Mouse (Mus musculus) heart, adult 2 months (tissue): ENCODE measurements around the gene Mgea5.

Experiments used
- CTCF ChIP-seq: fragments of 200-600 bp; IDR thresholded peaks from 2 replicates; pipeline ENCODE4 v1.8.1; 2022; ENCODE audit warnings: antibody characterized with exemption, mild to moderate bottlenecking, moderate library complexity
- EP300 ChIP-seq: fragments of 200-500 bp; IDR thresholded peaks from 2 replicates; pipeline ENCODE4 v1.6.1; 2011; ENCODE audit warnings: low read depth, low read length, control low read depth; ENCODE audit not compliant: insufficient read depth
- POLR2A ChIP-seq: fragments of 200-500 bp; IDR thresholded peaks from 2 replicates; pipeline ENCODE4 v1.6.1; 2011; ENCODE audit warnings: mild to moderate bottlenecking, low read depth, low read length, control low read depth; ENCODE audit not compliant: insufficient read depth

GRCm38 (mm10) chr19:45830679-45831078 is 47.0 kb upstream of the Mgea5 start:
- TF ChIP-seq CTCF (peak; percentile 54), POLR2A (no peak), EP300 (no peak)
